In genomic region chr15:12760747-12761146, GRCm38 (mm10) we compare ENCODE assay signal across 20 mouse cellular contexts. TPM values are rescaled to one million over a fixed set of nuclear protein-coding genes. Genes with fewer than 3 reads are reported as not detected.
DNase-seq lines count a peak whose midpoint lies in the region; ATAC-seq lines count a peak whose summit lies in the region.
"Had no signal": no experiment of that assay in that cellular context is flagged by ENCODE, and none has a peak within 500 bp of the region (broad histone marks: within the 10 kb centered on the region; RNA-seq: fewer than 3 reads in every experiment).

No protein-coding gene starts in this region.

- H3K4me3 ChIP-seq in heart, embryonic 11.5 days (ENCODE audit: low read depth, low read length), result no peak overlapping the region
- no peak overlapping the region for H3K4me3 ChIP-seq in heart, embryonic 14.5 days (ENCODE audit: control insufficient read depth in 1 of 2, insufficient read depth in 1 of 2, low read depth in 1 of 2, low read length in 2 of 2)
- no peak overlapping the region for H3K4me3 ChIP-seq in heart, embryonic 16.5 days (ENCODE audit: low read length)
- H3K4me3 ChIP-seq: embryonic facial prominence, embryonic 12.5 days; forebrain, embryonic 15.5 days; hindbrain, embryonic 15.5 days had no signal

- no peak for ATAC-seq in heart, embryonic 11.5 days (replicated peaks; ENCODE audit: insufficient number of reproducible peaks, low FRiP score, low TSS enrichment)
- peak; percentile 28; the same call in 1 of the 2 replicates for ATAC-seq in heart, embryonic 14.5 days (ENCODE audit: insufficient number of reproducible peaks, insufficient read depth, low FRiP score, low read depth)
- ATAC-seq in heart, embryonic 16.5 days (replicated peaks; ENCODE audit: extremely low read depth, insufficient read depth, low FRiP score), result no peak; the same call in 1 of the 2 replicates
- ATAC-seq: activated CD4-positive, CD25-positive, alpha-beta regulatory T cell, adult 4 months; forebrain, embryonic 15.5 days; intestine, embryonic 16.5 days; Patski had no signal

- peak; percentile 86 for DNase-seq in heart, adult 11 months
- DNase-seq in heart, adult 9 months (ENCODE audit: low spot score in 2 of 2), result no peak
- DNase-seq in left cerebral cortex, postnatal 36 days (ENCODE audit: low spot score in 2 of 2), result no peak
- no peak for DNase-seq in frontal cortex, postnatal 10 days (ENCODE audit: low spot score in 2 of 2)
- DNase-seq: adrenal gland, adult 2 months; adrenal gland, postnatal 25 days; cerebellum, adult 8-10 months; cerebellum, postnatal 25 days; gastrocnemius, postnatal 10 days; kidney, adult 8-10 months had no signal

- no peaks in the 10 kb centered on the region for H3K9me3 ChIP-seq in heart, embryonic 11.5 days (replicated peaks; ENCODE audit: control insufficient read depth, low read length)
- H3K9me3 ChIP-seq in heart, embryonic 14.5 days (ENCODE audit: control insufficient read depth, low read length), result no peaks in the 10 kb centered on the region
- H3K9me3 ChIP-seq in heart, embryonic 16.5 days (replicated peaks; ENCODE audit: control insufficient read depth, low read length), result no peaks in the 10 kb centered on the region
- H3K9me3 ChIP-seq: embryonic facial prominence, embryonic 12.5 days; forebrain, embryonic 15.5 days; hindbrain, embryonic 15.5 days had no signal

- WGBS in heart, embryonic 11.5 days (ENCODE audit: insufficient replicate concordance), result 81% methylated on average over 6 of the region's 6 CpGs
- 49% methylated on average over 6 of the region's 6 CpGs for WGBS in heart, embryonic 14.5 days
- 47% methylated on average over 6 of the region's 6 CpGs for WGBS in heart, embryonic 16.5 days

- intact Hi-C loops in left cerebral cortex, postnatal 36 days (cut with DNase I), result no loop called here

- H3K36me3 ChIP-seq in heart, embryonic 11.5 days (ENCODE audit: control insufficient read depth, insufficient read depth, low read length), result no peaks in the 10 kb centered on the region
- H3K36me3 ChIP-seq in heart, embryonic 14.5 days (ENCODE audit: control insufficient read depth, insufficient read depth, low read length), result no peaks in the 10 kb centered on the region
- no peaks in the 10 kb centered on the region for H3K36me3 ChIP-seq in heart, embryonic 16.5 days (ENCODE audit: control insufficient read depth, insufficient read depth)
- H3K36me3 ChIP-seq: embryonic facial prominence, embryonic 12.5 days; forebrain, embryonic 15.5 days; hindbrain, embryonic 15.5 days had no signal

- peaks cover 8% of the 10 kb centered on the region; the same call in 1 of the 2 replicates for H3K4me1 ChIP-seq in heart, embryonic 11.5 days (ENCODE audit: control insufficient read depth, insufficient read depth, low read length)
- H3K4me1 ChIP-seq in heart, embryonic 14.5 days (ENCODE audit: control insufficient read depth in 2 of 2, insufficient read depth in 2 of 2, low read length in 2 of 2), result peaks cover 23 to 30% of the 10 kb centered on the region in 2 experiments
- peaks cover 35% of the 10 kb centered on the region for H3K4me1 ChIP-seq in heart, embryonic 16.5 days (ENCODE audit: control insufficient read depth, insufficient read depth, low read length)
- H3K4me1 ChIP-seq: forebrain, embryonic 15.5 days; hindbrain, embryonic 15.5 days had no signal

- H3K27ac ChIP-seq in heart, embryonic 11.5 days (ENCODE audit: low read depth, low read length), result no peak overlapping the region
- peak overlapping the region; percentile 55 to 77 for H3K27ac ChIP-seq in heart, embryonic 14.5 days (replicated peaks in 1 of 2; ENCODE audit: control insufficient read depth in 1 of 2, insufficient read depth in 1 of 2, low read depth in 2 of 2, low read length in 2 of 2)
- peak overlapping the region; percentile 81 for H3K27ac ChIP-seq in heart, embryonic 16.5 days (ENCODE audit: low read length)
- H3K27ac ChIP-seq: embryonic facial prominence, embryonic 12.5 days; forebrain, embryonic 15.5 days; hindbrain, embryonic 15.5 days had no signal

- no peak overlapping the region for H3K4me2 ChIP-seq in heart, embryonic 11.5 days
- no peak overlapping the region for H3K4me2 ChIP-seq in heart, embryonic 14.5 days (ENCODE audit: low read length)
- no peak overlapping the region for H3K4me2 ChIP-seq in heart, embryonic 16.5 days (ENCODE audit: low read depth, low read length)
- H3K4me2 ChIP-seq: embryonic facial prominence, embryonic 12.5 days; forebrain, embryonic 15.5 days; hindbrain, embryonic 15.5 days had no signal

- no peak overlapping the region for H3K9ac ChIP-seq in heart, embryonic 11.5 days (ENCODE audit: low read depth, low read length)
- 0 out of 2 replicates have a peak overlapping the region, but pooled peaks have one; percentile 34 for H3K9ac ChIP-seq in heart, embryonic 14.5 days (ENCODE audit: low read length)
- H3K9ac ChIP-seq in heart, embryonic 16.5 days (ENCODE audit: low read length), result peak overlapping the region; percentile 34
- H3K9ac ChIP-seq: embryonic facial prominence, embryonic 12.5 days; forebrain, embryonic 15.5 days; hindbrain, embryonic 15.5 days had no signal

- no peaks in the 10 kb centered on the region for H3K27me3 ChIP-seq in heart, embryonic 11.5 days (ENCODE audit: control insufficient read depth, insufficient read depth, low read length)
- H3K27me3 ChIP-seq in heart, embryonic 14.5 days (ENCODE audit: control insufficient read depth, insufficient read depth, low read length), result no peaks in the 10 kb centered on the region
- H3K27me3 ChIP-seq in heart, embryonic 16.5 days (ENCODE audit: control insufficient read depth, insufficient read depth, low read length), result no peaks in the 10 kb centered on the region
- H3K27me3 ChIP-seq: CH12.LX; embryonic facial prominence, embryonic 12.5 days; forebrain, embryonic 15.5 days; hindbrain, embryonic 15.5 days had no signal

RNA-seq across cellular contexts. Expression of gene Pdzd2, which starts 21.0 kb away (rescaled TPM):
- 9.7 and 12.5 TPM in 2 replicates for polyA plus RNA-seq in heart, embryonic 11.5 days (2014; fragmentation: Nextera tagmentation; extraction: Ambion mirVana)
- polyA plus RNA-seq in heart, embryonic 14.5 days (2014; fragmentation: Nextera tagmentation; extraction: Ambion mirVana), result 16.8 and 18.7 TPM in 2 replicates
- 19.2 and 21.1 TPM in 2 replicates for polyA plus RNA-seq in heart, embryonic 16.5 days (2015; fragmentation: Nextera tagmentation; extraction: Ambion mirVana)
- 10 to 100 TPM; 63.7 to 94.1 TPM for total RNA-seq in left cerebral cortex, postnatal 36 days (2021)
